Mouse (Mus musculus) embryo, embryonic 9.5 days (tissue): ENCODE measurements around the gene Aven.
A peak's percentile ranks its signal among the peaks of the same experiment; 100 is the strongest.
"Not testable (repeated sequence)": the region's sequence is repeated elsewhere in the genome, so short reads cannot be mapped to it uniquely, and the experiment has no call there.

Experiments used
- DNase-seq: peaks from one replicate; pipeline ENCODE4 v3.0.0-alpha.2; 2017; ENCODE audit errors: extremely low spot score

Gene Aven

GRCm38 (mm10) chr2:112492856-112493538 is at the start of gene Aven:
Gene Aven (plus strand): TSS chr2:112492964.
- DNase-seq, result peak; percentile 90

GRCm38 (mm10) chr2:112443491-112443890 is 49.3 kb upstream of the Aven start:
- no peak for DNase-seq

DNA sequence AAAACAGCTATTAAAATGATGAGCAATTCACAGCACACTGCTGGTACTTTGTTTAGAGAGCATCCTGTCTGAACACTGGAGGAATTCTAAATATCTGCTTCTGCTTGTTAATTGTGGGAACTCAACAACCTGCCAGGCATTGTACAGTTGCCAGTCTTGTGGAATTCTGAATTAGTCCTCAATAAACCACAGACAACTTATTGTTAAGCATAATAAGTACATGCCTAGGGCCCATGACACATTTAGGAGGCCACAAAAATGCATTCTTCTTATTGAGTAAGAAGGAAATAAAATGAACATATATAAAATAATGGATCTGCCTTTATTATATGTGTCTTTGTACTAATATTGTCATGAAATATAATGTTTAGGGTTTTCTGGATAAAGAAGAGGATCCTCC is 47.3 kb upstream of the Aven start:
- DNase-seq, result no peak

GRCm38 (mm10) chr2:112448046-112448445 is 44.7 kb upstream of the Aven start:
- not testable (repeated sequence) for DNase-seq

GRCm38 (mm10) chr2:112448510-112449059 is 44.2 kb upstream of the Aven start:
- DNase-seq, result no peak

DNA sequence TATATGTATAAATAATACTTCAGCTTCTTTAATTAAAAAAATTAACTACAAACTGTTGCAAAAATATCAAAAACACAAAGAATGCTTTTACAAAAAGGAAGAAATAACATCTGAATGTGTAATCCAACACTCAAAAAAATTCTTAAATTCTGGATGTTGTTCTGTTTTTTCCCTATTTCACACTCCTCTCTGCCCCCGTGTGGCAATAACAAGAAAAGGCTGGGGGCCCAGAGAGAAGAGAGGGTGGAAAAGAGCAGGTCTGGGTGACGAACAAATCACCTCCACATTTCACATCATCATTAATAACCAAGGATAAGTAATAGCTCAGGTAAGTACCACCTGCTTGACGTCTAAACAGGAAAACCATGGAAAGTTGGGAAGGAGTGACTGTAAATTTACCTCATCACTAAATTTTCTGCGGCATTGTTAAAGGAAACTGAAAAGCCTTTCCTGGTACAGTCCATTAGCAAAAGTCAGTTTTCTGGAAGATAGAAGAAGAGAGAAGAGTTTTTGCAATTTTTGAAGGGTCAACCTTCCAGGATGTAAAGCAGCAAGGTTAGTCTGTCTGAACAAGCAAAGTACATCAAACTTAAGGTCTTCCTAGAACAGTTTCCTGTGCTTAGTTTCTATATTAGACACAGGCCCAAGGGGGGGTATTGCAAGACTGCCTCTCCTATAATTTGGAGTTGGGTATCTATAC is 43.0 kb upstream of the Aven start:
- DNase-seq, result peak; percentile 9

- DNase-seq, result not testable (repeated sequence)
These were observed 40.3 kb upstream of the Aven start for GRCm38 (mm10) chr2:112452513-112452912.

- DNase-seq, result no peak
These were observed 38.5 kb upstream of the Aven start for GRCm38 (mm10) chr2:112454125-112454861.

DNA sequence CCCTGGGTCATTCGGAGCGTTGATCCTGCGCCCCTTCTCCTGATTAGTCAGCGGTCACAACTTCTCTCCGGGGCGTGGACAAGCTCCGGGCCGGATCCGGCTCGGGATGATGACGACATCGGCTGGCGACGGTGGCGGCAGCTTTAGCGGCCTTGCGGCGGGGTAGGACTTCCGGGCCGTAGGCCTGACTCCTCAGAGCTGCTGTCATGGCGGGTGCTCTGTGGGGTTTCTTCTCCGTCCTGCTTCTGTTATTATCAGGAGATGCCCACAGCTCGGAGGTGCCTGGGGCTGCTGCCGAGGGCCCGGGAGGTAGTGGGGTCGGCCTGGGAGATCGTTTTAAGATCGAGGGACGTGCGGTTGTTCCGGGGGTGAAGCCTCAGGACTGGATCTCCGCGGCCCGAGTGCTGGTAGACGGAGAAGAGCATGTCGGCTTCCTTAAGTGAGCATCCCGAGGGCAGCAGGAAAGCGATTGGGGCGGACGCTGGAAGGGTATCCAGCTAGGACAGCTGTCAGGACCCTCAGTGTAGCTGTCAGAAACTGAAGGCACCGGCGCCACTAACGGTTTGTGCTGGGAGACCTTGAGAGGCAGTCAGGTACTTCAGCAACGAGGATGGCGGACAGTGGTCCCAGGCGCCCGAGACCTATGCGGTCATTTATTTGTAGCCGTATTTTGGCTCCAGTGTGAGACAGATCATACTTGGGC is 37.8 kb upstream of the Aven start, which contains the start of gene Emc7:
Gene Emc7, plus strand, starts transcription at position 136 of the 703 bp plus-strand sequence.
- peak; percentile 98 for DNase-seq

DNA sequence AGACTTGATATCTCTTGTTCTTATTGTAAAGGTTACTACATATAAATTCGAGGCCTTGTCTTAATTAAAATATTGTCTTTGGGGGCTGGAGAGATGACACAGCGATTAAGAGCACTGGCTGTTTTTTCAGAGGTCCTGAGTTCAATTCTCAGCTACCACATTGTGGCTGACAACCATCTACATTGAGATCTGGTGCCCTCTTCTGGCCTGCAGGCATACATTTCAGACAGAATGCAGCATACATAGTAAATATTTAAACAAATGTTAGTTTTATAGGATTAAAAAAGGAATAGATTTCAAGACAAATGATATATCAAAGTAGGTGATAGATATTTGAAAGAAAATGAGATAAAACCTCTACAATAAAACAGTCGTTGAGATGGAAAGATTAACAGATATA is 32.2 kb upstream of the Aven start:
- no peak for DNase-seq

- no peak for DNase-seq
These were observed 23.2 kb upstream of the Aven start for GRCm38 (mm10) chr2:112469542-112469941.

DNA sequence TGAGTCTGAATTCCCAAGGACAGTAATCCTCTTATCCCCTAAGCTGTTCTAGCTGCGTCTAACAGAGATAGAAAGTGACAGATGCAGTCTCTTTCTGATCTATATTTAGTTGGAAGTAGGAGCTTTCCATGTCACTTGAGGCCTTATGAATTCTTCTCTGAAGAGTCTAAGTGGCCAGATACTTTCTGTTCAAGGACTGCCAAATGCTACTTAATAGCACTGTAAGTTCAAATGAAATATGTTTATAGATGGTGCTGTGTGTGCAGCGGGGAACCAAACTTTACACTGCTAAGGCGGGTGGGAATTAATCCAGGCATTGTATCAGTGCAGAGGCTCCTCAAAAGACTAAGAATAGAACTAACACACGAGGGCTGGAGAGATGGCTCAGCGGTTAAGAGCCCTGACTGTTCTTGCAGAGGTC is 21.8 kb upstream of the Aven start:
- no peak for DNase-seq

DNA sequence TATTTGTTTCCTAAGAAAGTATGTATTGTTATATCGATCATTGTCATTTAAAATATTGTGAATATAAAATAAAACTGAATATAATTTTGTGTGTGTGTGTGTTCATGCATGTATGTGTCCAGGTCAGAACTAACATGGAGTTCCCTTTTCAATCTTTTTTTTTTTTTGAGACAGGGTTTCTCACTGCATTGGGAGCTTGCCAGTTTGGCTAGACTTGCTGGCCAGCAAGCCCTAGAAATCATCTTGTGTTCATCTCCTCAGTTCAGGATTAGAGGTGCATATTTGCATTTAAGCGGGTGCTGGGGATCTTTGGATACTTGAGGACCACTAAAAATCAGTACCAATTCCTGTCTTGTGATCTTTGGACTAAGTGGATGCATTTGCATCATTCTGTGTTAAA is 20.7 kb upstream of the Aven start:
- no peak for DNase-seq

DNA sequence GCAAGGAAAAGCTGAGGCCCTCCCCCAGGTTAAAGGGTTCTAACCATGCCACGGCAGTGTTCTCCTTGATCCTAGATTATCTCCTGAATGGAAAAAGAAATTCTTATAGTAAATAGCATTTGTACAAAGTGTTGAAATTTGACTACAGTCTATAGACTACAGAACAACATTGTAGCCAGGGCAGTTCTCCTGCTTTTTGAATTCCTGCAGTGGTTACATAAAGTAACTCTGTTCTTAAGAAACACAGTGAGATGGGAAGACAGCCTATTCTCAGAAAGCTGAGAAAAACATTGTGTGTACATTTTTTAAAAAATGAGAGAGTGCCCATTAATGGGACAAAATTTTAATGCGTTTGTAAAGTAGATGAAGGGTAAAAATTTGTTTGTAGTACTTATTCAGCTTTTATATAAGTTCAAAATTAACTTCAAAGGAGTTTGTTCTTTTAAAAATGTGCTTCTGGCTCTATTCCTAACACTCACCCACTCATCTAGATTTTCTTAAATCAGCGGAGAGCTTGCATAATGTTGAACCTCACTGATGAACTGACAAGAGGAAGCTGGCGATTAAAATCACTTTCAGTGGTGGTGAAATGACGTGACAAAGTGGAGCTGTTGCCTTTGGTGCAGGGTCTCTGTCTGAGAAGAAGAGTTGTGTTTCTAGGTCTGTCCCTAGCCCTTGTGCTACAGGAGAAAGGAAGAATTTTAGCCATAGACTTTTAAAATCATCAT is 17.6 kb upstream of the Aven start:
- DNase-seq, result no peak

DNA sequence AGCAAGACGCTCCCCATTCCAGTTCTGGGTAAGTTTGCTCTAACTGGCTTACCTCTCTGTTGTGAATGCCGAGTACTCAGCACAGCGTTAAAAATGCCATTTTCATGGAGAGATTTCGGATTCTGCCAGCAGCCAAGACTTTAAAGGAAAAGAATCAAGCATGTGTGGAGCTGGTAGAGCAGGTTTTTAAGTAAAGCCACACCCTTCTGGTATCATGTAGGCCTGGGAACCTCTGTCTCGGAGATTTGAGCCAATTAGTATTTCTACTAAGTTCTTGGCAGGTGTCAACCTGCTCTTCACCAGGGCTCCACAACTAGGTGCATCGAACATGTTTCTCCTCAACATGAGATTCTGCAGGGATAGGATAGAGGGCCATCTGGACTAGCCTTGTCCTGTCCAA is 16.2 kb upstream of the Aven start:
- no peak for DNase-seq

- no peak for DNase-seq
These were observed 12.1 kb upstream of the Aven start, which contains the start of gene Chrm5 for GRCm38 (mm10) chr2:112480669-112481068. Gene Chrm5 (minus strand): TSS chr2:112480769.

- peak; percentile 56 for DNase-seq
These were observed 11.2 kb upstream of the Aven start for GRCm38 (mm10) chr2:112481564-112481963.

GRCm38 (mm10) chr2:112482533-112483333 is 10.0 kb upstream of the Aven start:
- DNase-seq, result no peak

DNA sequence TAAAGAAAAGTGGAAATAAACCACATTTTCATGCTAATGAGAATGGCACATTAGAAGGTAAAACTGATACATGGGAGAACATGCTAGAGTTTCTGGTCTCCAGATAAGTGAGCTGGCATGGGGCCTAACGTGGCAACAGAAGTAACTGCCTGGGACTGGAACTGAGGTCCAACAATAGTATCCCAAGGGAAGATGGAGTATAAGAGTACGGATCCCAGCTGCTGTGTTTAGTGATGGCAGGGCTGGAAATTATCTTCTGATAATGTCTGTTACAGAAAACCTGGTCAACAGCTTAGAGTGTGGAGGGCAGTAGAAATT is 9.5 kb upstream of the Aven start:
- no peak for DNase-seq

- DNase-seq, result no peak
These were observed 7.9 kb upstream of the Aven start for GRCm38 (mm10) chr2:112484886-112485285.
